Mouse (Mus musculus) hindbrain, embryonic 13.5 days (tissue): ENCODE results near the gene Ccsap. TPM values are rescaled to one million over a fixed set of nuclear protein-coding genes. Genes with fewer than 3 reads are reported as not detected.

Experiments
- ATAC-seq: fragments of 200-750 bp; cut with Nextera tagmentation; 2 replicates; pipeline ENCODE4 v1.8.0; 2017; ENCODE audit warnings: moderate TSS enrichment; ENCODE audit not compliant: low FRiP score
- H3K27ac ChIP-seq: fragments of 300-500 bp; sonication (generic); 2 replicates; pipeline ENCODE4 v1.5.1; 2015; ENCODE audit warnings: inconsistent platforms, mild to moderate bottlenecking, moderate library complexity
- H3K27me3 ChIP-seq: fragments of 300-500 bp; sonication (generic); 2 replicates; pipeline ENCODE4 v1.6.1; 2015; ENCODE audit warnings: mild to moderate bottlenecking, inconsistent platforms
- H3K36me3 ChIP-seq: fragments of 300-500 bp; sonication (generic); 2 replicates; pipeline ENCODE4 v1.6.1; 2015; ENCODE audit warnings: mild to moderate bottlenecking, inconsistent platforms
- H3K4me1 ChIP-seq: fragments of 300-500 bp; sonication (generic); replicated peaks from 2 replicates; pipeline ENCODE4 v1.6.1; 2015; ENCODE audit warnings: inconsistent platforms
- H3K4me2 ChIP-seq: fragments of 300-500 bp; sonication (generic); 2 replicates; pipeline ENCODE4 v1.6.1; 2015; ENCODE audit warnings: inconsistent platforms, mild to moderate bottlenecking, moderate library complexity
- H3K4me3 ChIP-seq: fragments of 300-500 bp; sonication (generic); 2 replicates; pipeline ENCODE4 v1.5.1; 2015; ENCODE audit warnings: mild to moderate bottlenecking, inconsistent platforms
- H3K9ac ChIP-seq: fragments of 300-500 bp; sonication (generic); 2 replicates; pipeline ENCODE4 v1.6.1; 2015; ENCODE audit warnings: mild to moderate bottlenecking, inconsistent platforms
- H3K9me3 ChIP-seq: fragments of 300-500 bp; sonication (generic); 2 replicates; pipeline ENCODE4 v1.6.1; 2016; ENCODE audit warnings: inconsistent platforms
- WGBS: fragments of 180-500 bp; shearing (Covaris S2); methylation state at CpG from one replicate; pipeline ENCODE4 v1.1.7; 2015; 5-methylcytosine and 5-hydroxymethylcytosine counted together
- polyA plus RNA-seq: library from polyadenylated mRNA; unstranded; fragments of >200 nt; fragmentation: Nextera tagmentation; extraction: Ambion mirVana; gene quantifications from 2 replicates; pipeline ENCODE4 v1.2.1, GENCODE M21; 2015

Gene Ccsap
- 4.0 and 4.1 TPM in 2 replicates for polyA plus RNA-seq

DNA sequence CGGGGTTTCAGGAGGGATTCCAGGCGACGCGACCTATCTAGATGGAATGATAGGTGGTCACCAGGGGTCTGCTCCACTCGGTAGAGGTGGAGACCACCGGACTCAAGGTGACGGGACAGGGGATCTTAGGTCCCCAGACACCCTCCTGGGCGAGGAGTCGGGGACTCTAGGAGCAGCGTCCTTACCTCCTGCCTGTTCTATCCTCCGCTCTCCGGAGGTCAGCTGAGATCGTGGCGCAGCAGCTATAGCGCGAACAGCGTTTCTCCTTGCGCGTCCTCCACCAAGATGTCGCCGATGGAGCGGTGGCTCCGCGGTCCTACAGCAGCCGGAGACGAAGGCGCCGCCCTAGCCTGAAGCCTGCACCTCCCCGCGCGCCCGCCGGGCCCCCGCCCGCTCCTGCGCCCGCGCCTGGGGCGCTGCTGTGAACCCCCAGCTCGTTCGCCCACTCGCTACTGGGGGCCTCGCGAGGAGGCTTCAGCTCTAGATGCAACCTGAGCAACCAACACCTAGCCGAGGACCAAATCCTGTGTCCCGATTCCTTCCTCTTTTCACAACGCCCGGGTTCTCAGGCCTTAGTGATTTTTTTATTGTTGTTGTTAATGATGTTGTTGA is at the start of gene Ccsap:
Ccsap (minus strand) TSS at position 562 of the 612 bp plus-strand sequence.
- peak within 1 kb of the TSS; percentile 72 for H3K4me2 ChIP-seq
- H3K4me3 ChIP-seq: peak within 1 kb of the TSS; percentile 78
- 0 out of 2 replicates have a peak, but pooled peaks cover under 1% of the 10 kb centered on the region for H3K36me3 ChIP-seq
- H3K4me1 ChIP-seq: peaks cover 22% of the 10 kb centered on the region
- 1% methylated on average over 48 of the region's 48 CpGs for WGBS
- peak within 1 kb of the TSS; percentile 88 for H3K27ac ChIP-seq
- no peaks in the 10 kb centered on the region for H3K9me3 ChIP-seq
- H3K9ac ChIP-seq: peak within 1 kb of the TSS; percentile 86
- peaks cover 26% of the 10 kb centered on the region for H3K27me3 ChIP-seq
- ATAC-seq: peak; percentile 75

DNA sequence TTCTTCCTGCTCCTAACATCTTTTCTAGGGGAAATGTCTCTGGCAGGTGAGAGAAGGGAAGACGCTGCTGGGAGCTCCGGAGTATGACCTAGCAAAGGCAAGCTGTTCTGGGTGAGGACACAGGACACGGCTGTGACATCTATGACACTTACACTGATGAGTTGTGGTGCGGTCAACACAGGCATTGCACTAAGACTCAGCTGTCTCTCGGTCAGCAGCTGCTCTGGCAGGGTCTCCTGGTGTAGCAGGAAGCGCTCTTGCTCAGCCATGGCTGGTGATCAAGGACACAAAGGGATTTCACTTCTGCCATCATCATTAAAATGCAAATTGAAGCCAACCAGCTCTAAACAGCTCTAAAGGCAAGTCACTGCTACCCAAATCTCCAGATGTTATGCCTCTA is 47.6 kb upstream of the Ccsap start:
- WGBS: 87% methylated on average over 6 of the region's 6 CpGs
- Histone ChIP-seq H3K9ac (no peak overlapping the region), H3K36me3 (peaks cover 89% of the 10 kb centered on the region), H3K4me3 (no peak overlapping the region), H3K27ac (no peak overlapping the region), H3K4me2 (no peak overlapping the region), H3K4me1 (no peaks in the 10 kb centered on the region), H3K27me3 (no peaks in the 10 kb centered on the region), H3K9me3 (no peaks in the 10 kb centered on the region)
- ATAC-seq: no peak

DNA sequence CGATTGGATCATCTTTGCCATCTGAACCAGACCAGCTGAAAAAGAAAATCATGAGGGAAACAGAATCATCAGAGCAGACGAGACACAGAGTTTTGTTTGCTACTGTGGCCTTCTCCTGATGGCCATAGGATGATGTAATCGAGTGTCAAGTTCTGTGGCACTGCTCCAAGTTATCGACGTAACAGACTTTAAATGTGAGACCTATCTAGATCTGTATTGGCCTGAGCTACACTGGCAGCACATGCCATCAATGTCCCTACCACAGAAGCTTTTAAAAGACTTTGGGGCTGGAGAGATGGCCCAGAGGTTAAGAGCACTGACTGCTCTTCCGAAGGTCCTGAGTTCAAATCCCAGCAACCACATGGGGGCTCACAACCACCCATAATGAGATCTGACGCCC is 42.6 kb upstream of the Ccsap start:
- Histone ChIP-seq H3K4me3 (no peak overlapping the region), H3K9ac (no peak overlapping the region), H3K4me2 (no peak overlapping the region), H3K4me1 (no peaks in the 10 kb centered on the region), H3K27ac (no peak overlapping the region), H3K36me3 (peaks cover 68% of the 10 kb centered on the region), H3K27me3 (no peaks in the 10 kb centered on the region), H3K9me3 (no peaks in the 10 kb centered on the region)
- no peak for ATAC-seq
- WGBS: 90% methylated on average over 7 of the region's 7 CpGs

DNA sequence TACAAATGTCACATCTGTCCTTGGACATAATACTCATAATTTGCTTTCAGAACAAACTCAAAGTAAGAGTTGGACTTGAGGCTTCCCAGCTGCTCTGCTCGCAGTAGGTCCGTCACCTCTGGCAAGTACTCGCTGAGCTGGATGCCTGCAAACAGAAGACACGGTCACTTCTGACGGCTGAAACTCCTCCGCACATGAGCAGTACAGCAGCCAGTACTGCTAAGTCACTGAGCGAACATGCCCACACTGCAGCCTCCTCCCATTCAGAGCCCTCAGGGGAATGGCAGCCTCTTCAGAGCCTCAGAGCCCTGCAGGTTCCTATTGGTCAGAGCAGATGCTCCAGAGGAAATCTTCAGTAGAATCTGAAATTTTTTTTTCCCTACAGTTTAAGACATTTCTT is 39.4 kb upstream of the Ccsap start:
- no peak for ATAC-seq
- WGBS: 90% methylated on average over 7 of the region's 7 CpGs
- Histone ChIP-seq H3K9ac (no peak overlapping the region), H3K4me2 (no peak overlapping the region), H3K9me3 (no peaks in the 10 kb centered on the region), H3K4me3 (no peak overlapping the region), H3K27ac (no peak overlapping the region), H3K27me3 (peaks cover 25% of the 10 kb centered on the region), H3K4me1 (no peaks in the 10 kb centered on the region), H3K36me3 (peaks cover 42% of the 10 kb centered on the region)

DNA sequence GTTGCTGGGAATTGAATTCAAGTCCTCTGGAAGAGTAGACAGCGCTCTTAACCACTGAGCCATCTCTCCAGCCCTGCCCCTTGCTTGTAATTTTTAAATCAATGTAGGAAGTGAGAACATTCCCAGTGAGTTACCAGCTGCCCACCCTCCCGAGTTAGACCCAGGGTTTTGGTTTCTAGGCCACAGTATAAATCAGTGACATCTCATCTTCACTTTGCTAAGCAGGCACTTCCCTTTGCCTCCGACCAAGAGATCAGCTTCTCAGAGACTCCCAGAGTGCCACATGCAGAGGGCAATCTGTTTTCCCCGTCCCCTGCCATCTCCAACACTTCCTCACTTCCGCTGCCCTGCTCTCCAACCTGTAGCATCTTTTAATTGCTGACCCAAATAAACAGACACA is 38.6 kb upstream of the Ccsap start:
- H3K4me2 ChIP-seq: no peak overlapping the region
- no peaks in the 10 kb centered on the region for H3K9me3 ChIP-seq
- H3K9ac ChIP-seq: no peak overlapping the region
- ATAC-seq: no peak
- H3K27ac ChIP-seq: no peak overlapping the region
- H3K27me3 ChIP-seq: peaks cover 33% of the 10 kb centered on the region
- WGBS: 87% methylated on average over 5 of the region's 5 CpGs
- H3K4me3 ChIP-seq: no peak overlapping the region
- H3K4me1 ChIP-seq: no peaks in the 10 kb centered on the region
- peaks cover 34% of the 10 kb centered on the region for H3K36me3 ChIP-seq

DNA sequence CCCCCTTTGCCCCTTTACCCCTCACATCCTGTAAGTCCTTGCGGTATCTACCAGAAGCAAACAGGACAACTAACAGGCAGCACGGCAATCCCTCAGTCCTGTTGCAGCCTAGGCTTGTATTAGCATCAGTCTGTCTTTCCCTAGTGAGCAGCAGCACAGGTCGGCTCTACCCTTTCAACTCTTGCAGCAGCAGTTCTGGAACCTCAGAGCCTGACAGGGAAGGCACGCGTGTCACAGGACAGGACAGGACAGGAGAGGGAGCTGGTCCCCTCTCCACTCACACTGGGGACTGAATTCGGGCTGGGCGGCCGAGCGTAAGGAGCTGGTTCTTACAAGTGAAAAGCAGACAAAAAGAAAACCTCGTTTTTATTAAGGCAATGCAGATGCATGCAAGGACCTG is 36.8 kb upstream of the Ccsap start:
- no peaks in the 10 kb centered on the region for H3K9me3 ChIP-seq
- H3K9ac ChIP-seq: no peak overlapping the region
- peaks cover 12% of the 10 kb centered on the region for H3K4me1 ChIP-seq
- H3K4me3 ChIP-seq: no peak overlapping the region
- H3K27ac ChIP-seq: no peak overlapping the region
- H3K4me2 ChIP-seq: no peak overlapping the region
- no peak for ATAC-seq
- peaks cover 16% of the 10 kb centered on the region for H3K36me3 ChIP-seq
- 59% methylated on average over 10 of the region's 10 CpGs for WGBS
- peaks cover 51% of the 10 kb centered on the region for H3K27me3 ChIP-seq

DNA sequence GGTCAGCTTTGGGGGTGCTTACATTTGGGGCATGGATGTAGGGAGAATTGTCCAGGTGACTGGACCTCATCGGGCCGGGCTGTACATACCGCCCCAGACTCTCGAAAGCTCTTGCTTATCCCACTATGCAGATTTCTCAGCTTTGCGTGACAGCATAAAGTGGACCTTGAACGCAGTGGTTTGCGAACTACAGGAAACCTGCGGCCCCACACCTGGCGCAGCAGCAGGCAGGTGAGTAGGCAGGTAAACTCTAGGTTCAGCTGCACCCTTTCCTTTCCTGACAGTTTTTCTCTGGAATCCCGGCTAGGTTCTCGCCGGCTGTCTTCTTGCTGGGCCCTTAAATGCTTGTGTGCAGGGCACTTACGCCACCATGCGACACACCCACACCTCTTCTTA is 36.4 kb upstream of the Ccsap start:
- 71% methylated on average over 14 of the region's 14 CpGs for WGBS
- Histone ChIP-seq H3K27ac (no peak overlapping the region), H3K4me2 (no peak overlapping the region), H3K27me3 (peaks cover 55% of the 10 kb centered on the region), H3K4me3 (no peak overlapping the region), H3K9ac (no peak overlapping the region), H3K4me1 (peaks cover 16% of the 10 kb centered on the region), H3K9me3 (no peaks in the 10 kb centered on the region), H3K36me3 (peaks cover 12% of the 10 kb centered on the region)
- no peak for ATAC-seq

DNA sequence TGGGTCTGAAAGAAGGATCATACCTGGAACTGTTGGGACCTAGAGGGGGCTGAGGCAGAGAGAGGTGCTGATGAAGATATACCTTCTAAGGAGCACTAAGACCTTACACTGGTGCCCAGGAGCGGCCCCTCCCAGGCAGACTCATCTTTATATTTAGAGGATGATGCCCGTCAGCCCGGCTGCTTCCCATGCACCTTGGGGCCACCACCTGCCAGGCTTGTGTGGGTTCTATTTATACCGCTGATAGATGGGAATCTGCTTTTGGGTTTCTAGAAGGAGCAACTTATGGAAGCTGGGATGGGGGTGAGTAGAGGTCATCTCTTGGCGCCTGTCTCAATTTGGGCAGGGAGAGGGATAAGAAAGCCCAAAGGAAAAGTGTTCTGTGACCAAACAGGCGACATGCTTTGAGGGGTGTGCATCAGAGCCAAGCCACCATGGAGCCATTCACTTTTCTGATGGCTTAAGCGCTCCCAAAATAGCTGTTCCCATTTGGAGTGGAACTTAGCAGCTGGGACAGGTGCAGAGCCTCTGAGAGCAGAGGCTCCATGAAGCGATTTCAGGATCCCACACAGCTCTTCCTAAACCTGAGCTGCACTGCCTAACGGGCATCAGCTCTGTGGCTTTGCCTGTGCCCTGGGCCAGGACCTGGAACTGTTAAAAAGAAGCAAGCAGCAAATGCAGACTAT is 35.8 kb upstream of the Ccsap start:
- H3K27me3 ChIP-seq: peaks cover 59% of the 10 kb centered on the region
- H3K9ac ChIP-seq: no peak overlapping the region
- ATAC-seq: no peak
- no peaks in the 10 kb centered on the region for H3K9me3 ChIP-seq
- WGBS: 70% methylated on average over 9 of the region's 9 CpGs
- no peak overlapping the region for H3K4me3 ChIP-seq
- H3K27ac ChIP-seq: no peak overlapping the region
- H3K4me2 ChIP-seq: no peak overlapping the region
- peaks cover 21% of the 10 kb centered on the region for H3K4me1 ChIP-seq
- H3K36me3 ChIP-seq: peaks cover 8% of the 10 kb centered on the region

DNA sequence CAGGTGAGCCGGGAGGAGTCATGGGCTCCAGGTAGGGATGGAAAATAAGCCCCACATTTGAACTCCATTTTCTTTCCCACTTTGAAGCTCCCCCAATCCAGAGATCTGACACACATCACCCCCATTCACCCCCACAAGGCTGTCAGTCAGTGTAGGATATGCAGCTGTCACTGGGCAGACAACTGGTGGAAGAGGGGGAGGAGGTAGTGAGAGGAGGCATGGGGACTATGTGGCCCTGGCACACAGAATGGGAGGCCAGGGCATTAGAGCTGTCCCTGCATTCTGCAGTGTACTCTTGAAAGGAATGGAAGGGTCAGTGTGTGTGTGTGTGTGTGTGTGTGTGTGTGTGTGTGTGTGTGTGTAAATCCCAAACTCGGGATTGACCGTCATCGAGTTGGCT is 35.2 kb upstream of the Ccsap start:
- 80% methylated on average over 4 of the region's 4 CpGs for WGBS
- Histone ChIP-seq H3K36me3 (peaks cover 2% of the 10 kb centered on the region), H3K9me3 (no peaks in the 10 kb centered on the region), H3K4me1 (peaks cover 23% of the 10 kb centered on the region), H3K4me2 (no peak overlapping the region), H3K27me3 (peaks cover 65% of the 10 kb centered on the region), H3K27ac (no peak overlapping the region), H3K4me3 (no peak overlapping the region), H3K9ac (no peak overlapping the region)
- no peak for ATAC-seq

DNA sequence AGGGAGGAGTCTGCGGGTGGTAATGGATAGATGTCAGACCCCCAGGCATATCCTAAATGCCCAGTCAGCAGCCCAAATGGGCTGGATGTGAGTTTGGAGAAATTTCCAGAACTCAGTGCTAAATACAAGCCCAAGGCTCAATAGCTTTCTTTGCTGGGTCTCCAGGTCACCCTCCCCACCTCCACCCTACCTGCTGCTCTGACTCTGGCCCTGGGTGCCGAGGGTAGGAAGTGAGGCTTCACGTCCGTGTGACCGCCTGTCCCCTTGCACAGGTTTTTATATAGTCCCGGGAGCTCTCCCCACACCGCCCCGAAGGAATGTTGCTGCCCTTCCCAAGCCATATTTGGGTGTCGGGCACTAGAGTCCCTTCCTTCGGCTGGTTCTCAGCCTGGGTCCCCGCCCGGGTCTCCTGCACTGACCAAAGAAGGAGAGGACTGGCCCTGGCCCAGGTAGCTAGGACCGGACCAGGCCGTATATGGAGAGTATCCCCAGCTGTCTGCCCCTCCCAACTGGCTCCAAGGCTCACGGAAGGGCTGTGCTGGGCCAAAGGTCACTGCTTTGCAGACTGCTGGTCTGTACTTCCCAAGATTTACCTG is 34.6 kb upstream of the Ccsap start, which contains the start of gene Acta1:
Acta1 (minus strand) TSS at position 250 of the 596 bp plus-strand sequence.
- H3K4me2 ChIP-seq: no peak within 1 kb of the TSS
- H3K36me3 ChIP-seq: no peaks in the 10 kb centered on the region
- no peak for ATAC-seq
- H3K27me3 ChIP-seq: peaks cover 72% of the 10 kb centered on the region
- 28% methylated on average over 15 of the region's 15 CpGs for WGBS
- H3K9ac ChIP-seq: no peak within 1 kb of the TSS
- H3K4me3 ChIP-seq: no peak within 1 kb of the TSS
- H3K9me3 ChIP-seq: no peaks in the 10 kb centered on the region
- peaks cover 23% of the 10 kb centered on the region for H3K4me1 ChIP-seq
- no peak within 1 kb of the TSS for H3K27ac ChIP-seq

DNA sequence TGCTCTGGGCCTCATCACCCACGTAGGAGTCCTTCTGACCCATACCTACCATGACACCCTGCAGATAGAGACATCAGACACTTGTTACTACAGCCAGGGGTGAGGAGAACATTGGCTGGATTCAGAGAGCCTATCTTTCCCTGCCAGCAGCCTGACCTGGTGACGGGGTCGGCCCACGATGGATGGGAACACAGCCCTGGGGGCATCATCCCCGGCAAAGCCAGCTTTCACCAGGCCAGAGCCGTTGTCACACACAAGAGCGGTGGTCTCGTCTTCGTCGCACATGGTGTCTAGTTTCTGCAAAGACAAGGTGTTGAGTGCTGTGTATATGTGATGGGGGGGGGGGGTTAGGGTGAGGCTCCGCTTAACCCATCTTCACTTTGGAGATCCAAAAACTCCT is 33.4 kb upstream of the Ccsap start:
- Histone ChIP-seq H3K4me1 (peaks cover 23% of the 10 kb centered on the region), H3K4me2 (no peak overlapping the region), H3K27me3 (peaks cover 83% of the 10 kb centered on the region), H3K27ac (no peak overlapping the region), H3K9ac (no peak overlapping the region), H3K4me3 (no peak overlapping the region), H3K36me3 (no peaks in the 10 kb centered on the region), H3K9me3 (no peaks in the 10 kb centered on the region)
- ATAC-seq: no peak
- WGBS: 76% methylated on average over 11 of the region's 11 CpGs

DNA sequence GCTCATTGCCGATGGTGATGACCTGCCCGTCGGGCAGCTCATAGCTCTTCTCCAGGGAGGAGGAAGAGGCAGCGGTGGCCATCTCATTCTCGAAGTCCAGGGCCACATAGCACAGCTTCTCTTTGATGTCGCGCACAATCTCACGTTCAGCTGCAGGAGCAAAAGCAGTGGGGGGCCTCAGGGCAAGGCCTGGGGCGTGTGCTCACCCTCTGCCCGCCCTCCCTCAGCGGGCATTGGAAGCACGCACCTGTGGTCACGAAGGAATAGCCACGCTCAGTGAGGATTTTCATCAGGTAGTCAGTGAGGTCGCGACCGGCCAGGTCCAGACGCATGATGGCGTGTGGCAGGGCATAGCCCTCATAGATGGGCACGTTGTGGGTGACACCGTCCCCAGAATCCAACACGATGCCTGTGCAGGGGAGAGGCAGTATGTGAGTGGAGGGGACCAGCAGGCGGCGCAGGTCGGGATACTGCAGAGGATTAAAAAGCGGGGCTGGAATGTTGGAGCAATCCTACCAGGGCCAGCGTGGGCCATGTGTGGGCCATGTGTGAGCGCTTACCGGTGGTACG is 32.7 kb upstream of the Ccsap start:
- Histone ChIP-seq H3K27ac (0 out of 2 replicates have a peak overlapping the region, but pooled peaks have one; percentile 84), H3K9ac (peak overlapping the region; percentile 75)
- 8% methylated on average over 30 of the region's 30 CpGs for WGBS

More for the DNA sequence above, 32.7 kb upstream of the Ccsap start:
- peak overlapping the region; percentile 48 for H3K4me3 ChIP-seq
- peaks cover 84% of the 10 kb centered on the region for H3K27me3 ChIP-seq
- H3K4me1 ChIP-seq: peaks cover 23% of the 10 kb centered on the region
- H3K9me3 ChIP-seq: no peaks in the 10 kb centered on the region
- ATAC-seq: 0 out of 2 replicates have a peak, but pooled peaks have one; percentile 16
- no peaks in the 10 kb centered on the region for H3K36me3 ChIP-seq
- peak overlapping the region; percentile 73 for H3K4me2 ChIP-seq
